Mouse (Mus musculus) testis, adult 2 months (tissue): ENCODE results near the gene Dcaf1.

Source experiments
- CTCF ChIP-seq: fragments of 200-500 bp; IDR thresholded peaks from 2 replicates; pipeline ENCODE4 v1.5.1; 2012; ENCODE audit warnings: low read depth, mild to moderate bottlenecking, inconsistent platforms, low read length, moderate library complexity; ENCODE audit not compliant: control insufficient read depth, insufficient read depth, insufficient replicate concordance
- POLR2A ChIP-seq: fragments of 200-500 bp; IDR thresholded peaks from 2 replicates; pipeline ENCODE4 v1.6.1; 2012; ENCODE audit warnings: low read depth, mild to moderate bottlenecking, inconsistent platforms, low read length, moderate library complexity; ENCODE audit not compliant: control insufficient read depth

GRCm38 (mm10) chr9:106882176-106882575 is 60.5 kb downstream of the Dcaf1 start:
- TF ChIP-seq POLR2A (no peak), CTCF (no peak)
